Mouse (Mus musculus): Measurements from ENCODE around the gene Pla2g6. TPM values are rescaled to one million over a fixed set of nuclear protein-coding genes. Genes with fewer than 3 reads are reported as not detected.

Pla2g6 gene
- polyA plus RNA-seq, 1 experiment, result 13.0 TPM

DNA sequence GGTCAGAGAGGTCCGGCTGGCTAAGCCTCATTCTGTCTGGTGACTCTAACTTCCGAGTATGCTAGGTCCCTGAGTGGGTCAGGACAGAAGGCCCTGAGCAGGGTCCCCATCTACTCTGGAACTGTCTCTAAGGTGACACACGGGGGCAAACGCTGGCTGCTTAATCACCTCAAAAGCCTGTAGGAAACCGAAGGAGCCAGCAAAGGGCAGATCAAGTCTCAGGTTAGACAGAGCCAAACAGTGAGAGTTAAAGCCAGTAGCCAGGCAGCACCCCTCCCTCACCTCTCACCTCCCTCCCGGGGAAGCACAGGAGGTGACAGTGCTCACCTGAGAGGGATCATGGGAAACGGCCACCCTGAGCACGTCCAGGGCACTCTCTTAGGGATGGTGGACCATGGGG is 24.5 kb downstream of the Pla2g6 start:
- Histone ChIP-seq H3K4me1 (ENCODE audit: control insufficient read depth, insufficient read depth, low read length) (no peaks in the 10 kb centered on the region), H3K4me3 (replicated peaks; ENCODE audit: control insufficient read depth, low read depth, low read length) (no peak overlapping the region), H3K27ac (ENCODE audit: control insufficient read depth, insufficient read depth, low read depth, low read length, poor library complexity) (no peak overlapping the region)
- TF ChIP-seq CTCF (IDR thresholded peaks at IDR 0.05; ENCODE audit: control insufficient read depth, insufficient read depth, low read length), result no peak
- TF ChIP-seq POLR2A (IDR thresholded peaks at IDR 0.05; ENCODE audit: borderline replicate concordance, control insufficient read depth, low read depth, low read length), result no peak
- WGBS, result 88% methylated on average over 8 of the region's 8 CpGs

GRCm38 (mm10) chr15:79299563-79300155 is 28.5 kb downstream of the Pla2g6 start:
- Histone ChIP-seq H3K4me1 (ENCODE audit: control insufficient read depth, insufficient read depth, low read length) (no peaks in the 10 kb centered on the region), H3K27ac (ENCODE audit: control insufficient read depth, insufficient read depth, low read depth, low read length, poor library complexity) (no peak overlapping the region), H3K4me3 (replicated peaks; ENCODE audit: control insufficient read depth, low read depth, low read length) (no peak overlapping the region)
- no peak for TF ChIP-seq POLR2A (IDR thresholded peaks at IDR 0.05; ENCODE audit: borderline replicate concordance, control insufficient read depth, low read depth, low read length)
- no peak for TF ChIP-seq CTCF (IDR thresholded peaks at IDR 0.05; ENCODE audit: control insufficient read depth, insufficient read depth, low read length)
- 87% methylated on average over 2 of the region's 2 CpGs for WGBS

DNA sequence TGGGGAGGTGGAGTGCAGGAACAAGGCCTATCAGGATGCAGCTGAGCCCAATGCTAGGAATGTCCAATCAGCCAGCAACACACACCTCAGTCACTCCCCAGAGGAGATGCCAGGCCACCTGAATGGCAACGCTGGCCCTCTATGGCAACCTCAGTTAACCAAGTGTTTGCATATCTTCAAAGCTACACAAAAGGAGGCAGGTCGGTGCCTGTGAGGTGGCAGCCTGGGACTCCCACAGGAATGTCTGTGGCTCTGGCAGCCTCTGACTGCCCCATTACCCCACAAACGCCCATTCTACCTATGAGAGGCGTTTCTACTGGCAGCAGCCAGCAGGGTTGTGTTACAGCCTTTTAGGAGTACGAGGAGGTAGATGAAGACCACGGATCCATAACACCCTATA is 29.6 kb downstream of the Pla2g6 start:
- no peaks in the 10 kb centered on the region for H3K4me1 ChIP-seq (ENCODE audit: control insufficient read depth, insufficient read depth, low read length)
- no peak overlapping the region for H3K4me3 ChIP-seq (replicated peaks; ENCODE audit: control insufficient read depth, low read depth, low read length)
- 88% methylated on average over 6 of the region's 6 CpGs for WGBS
- TF ChIP-seq POLR2A (IDR thresholded peaks at IDR 0.05; ENCODE audit: borderline replicate concordance, control insufficient read depth, low read depth, low read length) (no peak), CTCF (IDR thresholded peaks at IDR 0.05; ENCODE audit: control insufficient read depth, insufficient read depth, low read length) (no peak)
- H3K27ac ChIP-seq (ENCODE audit: control insufficient read depth, insufficient read depth, low read depth, low read length, poor library complexity), result no peak overlapping the region

DNA sequence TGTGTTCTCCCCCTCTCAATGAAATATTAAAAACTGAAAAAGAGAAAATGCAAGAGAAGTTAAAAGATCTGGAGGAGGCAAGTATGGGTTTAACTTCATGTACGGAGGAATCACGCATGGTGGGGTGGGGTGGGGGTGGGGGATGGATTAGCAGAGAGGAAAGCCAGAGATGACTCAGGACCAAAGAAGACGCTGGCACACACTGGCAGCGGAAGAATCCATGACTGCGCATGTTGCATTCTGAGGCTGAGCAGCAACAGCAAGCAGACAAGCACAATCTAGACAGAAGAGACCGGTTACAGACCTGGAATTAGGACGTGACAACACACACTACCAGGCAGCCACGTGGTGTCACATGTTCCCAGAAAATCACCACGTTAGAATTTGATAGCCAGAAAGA is 35.4 kb downstream of the Pla2g6 start:
- WGBS, result 82% methylated on average over 9 of the region's 9 CpGs
- Histone ChIP-seq H3K4me3 (replicated peaks; ENCODE audit: control insufficient read depth, low read depth, low read length) (no peak overlapping the region), H3K27ac (ENCODE audit: control insufficient read depth, insufficient read depth, low read depth, low read length, poor library complexity) (no peak overlapping the region), H3K4me1 (ENCODE audit: control insufficient read depth, insufficient read depth, low read length) (no peaks in the 10 kb centered on the region)
- TF ChIP-seq CTCF (IDR thresholded peaks at IDR 0.05; ENCODE audit: control insufficient read depth, insufficient read depth, low read length) (no peak), POLR2A (IDR thresholded peaks at IDR 0.05; ENCODE audit: borderline replicate concordance, control insufficient read depth, low read depth, low read length) (no peak)

- no peak for TF ChIP-seq POLR2A (IDR thresholded peaks at IDR 0.05; ENCODE audit: borderline replicate concordance, control insufficient read depth, low read depth, low read length)
- TF ChIP-seq CTCF (IDR thresholded peaks at IDR 0.05; ENCODE audit: control insufficient read depth, insufficient read depth, low read length), result no peak
- 94% methylated on average over 3 of the region's 3 CpGs for WGBS
- no peak overlapping the region for H3K27ac ChIP-seq (ENCODE audit: control insufficient read depth, insufficient read depth, low read depth, low read length, poor library complexity)
- H3K4me3 ChIP-seq (replicated peaks; ENCODE audit: control insufficient read depth, low read depth, low read length), result no peak overlapping the region
- H3K4me1 ChIP-seq (ENCODE audit: control insufficient read depth, insufficient read depth, low read length), result no peaks in the 10 kb centered on the region
Measured at GRCm38 (mm10) chr15:79290340-79290739, 37.9 kb downstream of the Pla2g6 start.

- H3K4me3 ChIP-seq (replicated peaks; ENCODE audit: control insufficient read depth, low read depth, low read length), result no peak overlapping the region
- WGBS, result 90% methylated on average over 12 of the region's 12 CpGs
- TF ChIP-seq POLR2A (IDR thresholded peaks at IDR 0.05; ENCODE audit: borderline replicate concordance, control insufficient read depth, low read depth, low read length), result no peak
- TF ChIP-seq CTCF (IDR thresholded peaks at IDR 0.05; ENCODE audit: control insufficient read depth, insufficient read depth, low read length), result no peak
- no peak overlapping the region for H3K27ac ChIP-seq (ENCODE audit: control insufficient read depth, insufficient read depth, low read depth, low read length, poor library complexity)
- H3K4me1 ChIP-seq (ENCODE audit: control insufficient read depth, insufficient read depth, low read length), result no peaks in the 10 kb centered on the region
Measured at GRCm38 (mm10) chr15:79289441-79289840, 38.7 kb downstream of the Pla2g6 start.

GRCm38 (mm10) chr15:79288387-79288786 is 39.8 kb downstream of the Pla2g6 start:
- WGBS, result 76% methylated on average over 3 of the region's 3 CpGs
- no peak for TF ChIP-seq POLR2A (IDR thresholded peaks at IDR 0.05; ENCODE audit: borderline replicate concordance, control insufficient read depth, low read depth, low read length)
- TF ChIP-seq CTCF (IDR thresholded peaks at IDR 0.05; ENCODE audit: control insufficient read depth, insufficient read depth, low read length), result no peak
- no peaks in the 10 kb centered on the region for H3K4me1 ChIP-seq (ENCODE audit: control insufficient read depth, insufficient read depth, low read length)
- no peak overlapping the region for H3K4me3 ChIP-seq (replicated peaks; ENCODE audit: control insufficient read depth, low read depth, low read length)
- H3K27ac ChIP-seq (ENCODE audit: control insufficient read depth, insufficient read depth, low read depth, low read length, poor library complexity), result no peak overlapping the region

DNA sequence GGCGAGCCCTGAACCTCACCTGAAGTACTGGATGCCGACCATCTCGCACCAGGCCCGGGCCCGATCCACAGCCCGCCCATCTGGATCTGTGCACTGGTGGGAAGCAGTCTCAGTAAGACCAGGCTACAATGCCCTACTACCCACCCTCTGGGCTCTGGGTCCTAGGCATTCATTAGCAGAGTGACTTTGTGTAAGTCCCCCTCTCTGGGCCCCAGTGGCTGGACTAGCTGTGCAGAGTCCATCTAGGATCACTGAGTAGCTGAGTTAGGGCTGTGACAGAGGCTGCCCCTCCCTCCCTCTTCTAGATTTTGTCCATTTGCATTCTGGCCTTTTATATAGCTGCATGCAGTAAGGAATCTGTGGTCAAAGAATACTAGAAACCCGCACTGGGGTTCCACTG is 41.1 kb downstream of the Pla2g6 start:
- Histone ChIP-seq H3K4me3 (replicated peaks; ENCODE audit: control insufficient read depth, low read depth, low read length) (no peak overlapping the region), H3K4me1 (ENCODE audit: control insufficient read depth, insufficient read depth, low read length) (no peaks in the 10 kb centered on the region), H3K27ac (ENCODE audit: control insufficient read depth, insufficient read depth, low read depth, low read length, poor library complexity) (no peak overlapping the region)
- TF ChIP-seq POLR2A (IDR thresholded peaks at IDR 0.05; ENCODE audit: borderline replicate concordance, control insufficient read depth, low read depth, low read length) (no peak), CTCF (IDR thresholded peaks at IDR 0.05; ENCODE audit: control insufficient read depth, insufficient read depth, low read length) (no peak)
- 76% methylated on average over 7 of the region's 7 CpGs for WGBS

DNA sequence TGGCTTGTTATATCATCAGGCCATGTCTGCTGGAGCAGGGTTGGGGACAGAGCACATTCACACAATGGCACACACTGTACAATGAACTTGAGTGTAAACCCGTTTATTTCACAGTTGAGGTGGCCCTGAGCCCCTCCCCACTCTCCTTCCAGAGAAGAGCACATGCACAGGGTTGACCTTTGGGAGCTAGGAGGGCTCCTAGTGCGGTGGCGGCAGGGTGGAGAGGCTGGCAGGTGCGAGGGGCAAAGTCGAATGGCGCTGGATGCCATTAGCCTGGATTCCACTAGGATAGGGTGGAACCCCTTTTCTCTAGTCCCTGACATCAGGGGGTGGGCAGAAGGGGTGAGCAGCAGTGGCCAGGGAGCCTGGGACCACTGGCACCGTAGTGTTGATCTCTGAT is 42.0 kb downstream of the Pla2g6 start:
- TF ChIP-seq POLR2A (IDR thresholded peaks at IDR 0.05; ENCODE audit: borderline replicate concordance, control insufficient read depth, low read depth, low read length) (no peak), CTCF (IDR thresholded peaks at IDR 0.05; ENCODE audit: control insufficient read depth, insufficient read depth, low read length) (no peak)
- 90% methylated on average over 7 of the region's 7 CpGs for WGBS

More for the DNA sequence above, 42.0 kb downstream of the Pla2g6 start:
- no peak overlapping the region for H3K4me3 ChIP-seq (replicated peaks; ENCODE audit: control insufficient read depth, low read depth, low read length)
- H3K27ac ChIP-seq (ENCODE audit: control insufficient read depth, insufficient read depth, low read depth, low read length, poor library complexity), result no peak overlapping the region
- no peaks in the 10 kb centered on the region for H3K4me1 ChIP-seq (ENCODE audit: control insufficient read depth, insufficient read depth, low read length)
